Mouse (Mus musculus) CH12.LX (cell line): ENCODE measurements at regions not wholly inside any gene's neighbourhood (a gene's known extent, or its start where the extent isn't known, plus 50 kb on each side); places are given as distances from the start of the nearest gene placed in this dataset.
A peak's percentile ranks its signal among the peaks of the same experiment; 100 is the strongest.

Experiments
- DNase-seq: peaks from one replicate; pipeline ENCODE4 v3.0.0-alpha.2; 2013; ENCODE audit errors: extremely low read depth
- H3K27ac ChIP-seq: 2 replicates; pipeline ENCODE4 v1.5.1; 2012; ENCODE audit warnings: low read depth, mild to moderate bottlenecking, control low read depth, moderate library complexity; ENCODE audit not compliant: insufficient read depth
- H3K27me3 ChIP-seq: replicated peaks from 2 replicates; pipeline ENCODE3; 2012; ENCODE audit warnings: inconsistent platforms
- H3K36me3 ChIP-seq, 2 experiments: replicated peaks in 1 of 2; 2 replicates each; pipeline versions ENCODE3 to v1.6.1; 2012; ENCODE audit warnings: inconsistent platforms in 1 of 2, low read length in 1 of 2, mild to moderate bottlenecking in 1 of 2, mixed read lengths in 1 of 2, moderate library complexity in 1 of 2; ENCODE audit not compliant: control insufficient read depth in 1 of 2, insufficient read depth in 1 of 2
- H3K4me1 ChIP-seq, 2 experiments: 2 replicates each; pipeline ENCODE4 v1.6.1; 2012; ENCODE audit warnings: inconsistent platforms in 1 of 2, moderate library complexity in 1 of 2; ENCODE audit not compliant: insufficient read depth in 2 of 2, control insufficient read depth in 1 of 2
- H3K4me2 ChIP-seq: 2 replicates; pipeline ENCODE4 v1.6.1; 2012; ENCODE audit warnings: low read depth, mild to moderate bottlenecking, control low read depth; ENCODE audit not compliant: poor library complexity, insufficient read depth, severe bottlenecking
- H3K4me3 ChIP-seq, 3 experiments: fragments of 150-350 bp in 1 of 3; sonication (generic) in 1 of 3; replicated peaks in 1 of 3; 2 replicates each; pipeline versions ENCODE3 to v1.5.1; 2011 to 2012; ENCODE audit warnings: low read depth in 2 of 3, low read length in 2 of 3, mild to moderate bottlenecking in 2 of 3, moderate library complexity in 2 of 3, control low read depth in 1 of 3, improper control_type of control experiment in 1 of 3, inconsistent platforms in 1 of 3, mixed read lengths in 1 of 3; ENCODE audit not compliant: poor library complexity in 1 of 3
- H3K79me2 ChIP-seq: replicated peaks from 2 replicates; pipeline ENCODE4 v1.6.1; 2012; ENCODE audit warnings: mild to moderate bottlenecking, moderate library complexity; ENCODE audit not compliant: control insufficient read depth, poor library complexity, insufficient read depth, severe bottlenecking; ENCODE audit errors: extremely low read depth
- H3K9ac ChIP-seq: 2 replicates; pipeline ENCODE4 v1.6.1; 2012; ENCODE audit warnings: low read depth, mild to moderate bottlenecking, control low read depth, moderate library complexity; ENCODE audit not compliant: insufficient read depth
- H3K9me3 ChIP-seq: replicated peaks from 2 replicates; pipeline ENCODE3; 2012; ENCODE audit warnings: low read length, inconsistent platforms, mixed read lengths
- CHD1 ChIP-seq: IDR thresholded peaks from 2 replicates; pipeline ENCODE4 v1.6.1; 2012; ENCODE audit warnings: low read depth, low read length, improper control_type of control experiment, inconsistent platforms
- CTCF ChIP-seq, 2 experiments: IDR thresholded peaks in 1 of 2; conservative IDR thresholded peaks in 1 of 2; 2 replicates each; pipeline ENCODE4 v1.5.1; 2011 to 2012; ENCODE audit warnings: low read depth in 2 of 2, low read length in 2 of 2, improper control_type of control experiment in 1 of 2, inconsistent platforms in 1 of 2, mild to moderate bottlenecking in 1 of 2, moderate library complexity in 1 of 2
- E2F4 ChIP-seq: IDR thresholded peaks from 2 replicates; pipeline ENCODE4 v1.6.1; 2011; ENCODE audit warnings: low read depth, low read length, improper control_type of control experiment; ENCODE audit not compliant: insufficient replicate concordance
- ELF1 ChIP-seq: IDR thresholded peaks from 2 replicates; pipeline ENCODE4 v1.6.1; 2014; ENCODE audit warnings: low read depth, mild to moderate bottlenecking, inconsistent platforms, low read length, improper control_type of control experiment
- EP300 ChIP-seq: IDR thresholded peaks from 2 replicates; pipeline ENCODE4 v1.6.1; 2011; ENCODE audit warnings: low read length, improper control_type of control experiment
- IRF4 ChIP-seq: IDR thresholded peaks from 2 replicates; pipeline ENCODE4 v1.6.1; 2014; ENCODE audit warnings: low read depth, mild to moderate bottlenecking, inconsistent platforms, low read length, improper control_type of control experiment
- KAT2A ChIP-seq: IDR thresholded peaks from 2 replicates; pipeline ENCODE4 v1.6.1; 2012; ENCODE audit warnings: low read length, improper control_type of control experiment, inconsistent platforms; ENCODE audit not compliant: insufficient replicate concordance
- MAX ChIP-seq: IDR thresholded peaks from 2 replicates; pipeline ENCODE4 v1.6.1; 2011; ENCODE audit warnings: low read length, improper control_type of control experiment
- MAZ ChIP-seq: IDR thresholded peaks from 2 replicates; pipeline ENCODE4 v1.6.1; 2012; ENCODE audit warnings: low read depth, mild to moderate bottlenecking, inconsistent platforms, low read length, improper control_type of control experiment, moderate library complexity
- MXI1 ChIP-seq: IDR thresholded peaks from 2 replicates; pipeline ENCODE4 v1.6.1; 2011; ENCODE audit warnings: mild to moderate bottlenecking, low read depth, low read length, improper control_type of control experiment
- NRF1 ChIP-seq: IDR thresholded peaks from 2 replicates; pipeline ENCODE4 v1.6.1; 2014; ENCODE audit warnings: low read depth, mild to moderate bottlenecking, inconsistent platforms, low read length, improper control_type of control experiment, moderate library complexity
- PAX5 ChIP-seq: IDR thresholded peaks from 2 replicates; pipeline ENCODE4 v1.6.1; 2012; ENCODE audit warnings: low read length, inconsistent platforms, mixed read lengths
- POLR2A ChIP-seq: IDR thresholded peaks from 2 replicates; pipeline ENCODE4 v1.6.1; 2011; ENCODE audit warnings: low read depth, mild to moderate bottlenecking, improper control_type of control experiment, low read length
- POLR2AphosphoS2 ChIP-seq: IDR thresholded peaks from 2 replicates; pipeline ENCODE4 v1.6.1; 2011; ENCODE audit warnings: low read depth, low read length, improper control_type of control experiment
- RAD21 ChIP-seq: IDR thresholded peaks from 2 replicates; pipeline ENCODE4 v1.6.1; 2011; ENCODE audit warnings: low read depth, mild to moderate bottlenecking, low read length, improper control_type of control experiment, moderate library complexity
- TBP ChIP-seq: conservative IDR thresholded peaks from 2 replicates; pipeline ENCODE4 v1.6.1; 2011; ENCODE audit warnings: low read depth, low read length, improper control_type of control experiment
- TCF12 ChIP-seq: IDR thresholded peaks from 2 replicates; pipeline ENCODE4 v1.6.1; 2014; ENCODE audit warnings: low read depth, mild to moderate bottlenecking, inconsistent platforms, low read length, improper control_type of control experiment
- USF2 ChIP-seq: conservative IDR thresholded peaks from 2 replicates; pipeline ENCODE4 v1.6.1; 2011; ENCODE audit warnings: low read depth, low read length, improper control_type of control experiment
- ZC3H11A ChIP-seq: IDR thresholded peaks from 2 replicates; pipeline ENCODE4 v1.6.1; 2012; ENCODE audit warnings: low read depth, mild to moderate bottlenecking, inconsistent platforms, low read length, improper control_type of control experiment
- ZKSCAN1 ChIP-seq: IDR thresholded peaks from 2 replicates; pipeline ENCODE4 v1.6.1; 2012; ENCODE audit warnings: low read depth, inconsistent platforms, low read length, improper control_type of control experiment, borderline replicate concordance
- ZMIZ1 ChIP-seq: IDR thresholded peaks from 2 replicates; pipeline ENCODE4 v1.6.1; 2012; ENCODE audit warnings: low read depth, mild to moderate bottlenecking, inconsistent platforms, low read length, improper control_type of control experiment
- ZNF384 ChIP-seq: IDR thresholded peaks from 2 replicates; pipeline ENCODE4 v1.6.1; 2012; ENCODE audit warnings: low read depth, low read length, improper control_type of control experiment, inconsistent platforms
- dilution Hi-C: fragments of 300-500 bp; cut with MboI; formaldehyde crosslinking; loops from 2 replicates; pipeline ENCODE4 v1.14.3; 2020; ENCODE audit warnings: low sequenced_read_pairs; ENCODE audit not compliant: extremely low pct_unique_long_range_greater_than_20kb, extremely low pct_ligation_motif_present
- in situ Hi-C: fragments of 300-500 bp; cut with MboI; formaldehyde crosslinking; loops from 3 replicates; pipeline ENCODE4 v1.14.3; 2019; ENCODE audit warnings: low sequenced_read_pairs, low pct_ligation_motif_present, low pct_unique_long_range_greater_than_20kb, mixed read lengths

DNA sequence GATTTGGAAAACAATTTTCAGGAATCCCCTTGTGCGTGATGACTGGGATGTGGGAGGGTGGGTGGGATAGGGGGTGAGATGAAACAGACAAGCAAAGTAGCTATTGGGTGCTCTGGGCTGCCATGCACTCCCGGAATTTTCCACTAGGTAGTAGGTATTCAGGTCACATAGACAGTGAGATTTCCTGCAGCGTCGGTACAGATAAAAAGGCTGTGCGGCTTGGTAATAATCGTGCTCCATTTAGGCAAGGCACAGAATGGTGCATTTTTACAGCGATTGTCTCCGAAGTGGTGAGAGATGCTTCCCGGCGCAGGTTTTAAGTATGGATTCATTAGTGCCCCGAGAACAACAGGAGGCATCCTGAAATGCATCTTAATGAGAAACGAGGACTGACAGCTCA, 95.1 kb upstream of the Pced1b start:
- DNase-seq, result no peak
- Histone ChIP-seq H3K27ac (no peak overlapping the region), H3K4me2 (no peak overlapping the region), H3K4me3 (no peak overlapping the region), H3K36me3 (no peaks in the 10 kb centered on the region), H3K4me1 (no peaks in the 10 kb centered on the region), H3K9ac (no peak overlapping the region), H3K27me3 (no peaks in the 10 kb centered on the region), H3K9me3 (no peaks in the 10 kb centered on the region)
- dilution Hi-C loops, result no loop called here
- in situ Hi-C loops, result no loop called here
- TF ChIP-seq MAX (no peak), PAX5 (no peak), ZKSCAN1 (no peak), IRF4 (no peak), KAT2A (no peak), E2F4 (no peak), EP300 (no peak), ZMIZ1 (no peak), ZC3H11A (no peak), TCF12 (no peak), MXI1 (no peak), ELF1 (no peak), TBP (no peak), NRF1 (no peak), POLR2A (no peak), ZNF384 (no peak), USF2 (no peak), CHD1 (no peak), POLR2AphosphoS2 (no peak)
- TF ChIP-seq, all 38 proteins: peak for 0
- no peaks in the 10 kb centered on the region for H3K79me2 ChIP-seq

DNA sequence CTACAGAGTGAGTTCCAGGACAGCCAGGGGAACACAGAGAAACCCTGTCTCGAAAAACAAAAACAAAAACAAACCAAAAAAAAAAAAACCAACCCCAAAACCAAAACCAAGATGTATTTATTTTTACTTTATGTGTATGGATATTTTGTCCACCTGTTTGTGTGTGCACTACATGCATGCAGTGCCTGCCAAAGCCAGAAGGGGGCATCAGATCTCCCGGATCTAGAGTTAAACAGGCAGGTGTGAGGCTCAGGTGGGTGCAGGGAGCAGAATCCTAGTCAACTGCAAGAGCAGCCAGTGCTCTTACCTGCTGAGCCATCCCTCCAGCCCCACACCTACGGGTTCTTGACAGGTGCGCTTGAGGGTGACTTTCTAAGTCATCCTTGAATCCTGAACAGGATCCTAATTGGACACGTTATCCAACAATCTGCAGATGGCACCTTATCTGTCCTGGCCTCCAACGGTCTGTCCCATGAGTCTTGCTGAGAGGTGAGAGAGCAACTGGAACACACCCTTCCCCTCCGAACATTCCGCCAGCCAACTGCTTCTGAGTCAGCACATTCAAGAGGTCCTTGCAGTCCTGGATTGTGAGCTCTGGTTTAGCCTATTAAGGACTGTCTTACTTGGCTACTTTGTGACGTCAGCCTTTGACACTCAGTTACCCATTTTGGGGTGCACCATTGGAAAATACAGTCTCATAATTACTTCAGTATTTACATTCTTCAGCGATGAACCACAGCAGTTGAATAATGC, 95.4 kb upstream of the Slc38a4 start:
- dilution Hi-C loops (no loop called here), in situ Hi-C loops (no loop called here)
- DNase-seq, result no peak
- no peaks in the 10 kb centered on the region for H3K36me3 ChIP-seq
- no peak overlapping the region for H3K4me3 ChIP-seq
- H3K9ac ChIP-seq, result no peak overlapping the region
- H3K27me3 ChIP-seq, result no peaks in the 10 kb centered on the region
- no peaks in the 10 kb centered on the region for H3K9me3 ChIP-seq
- TF ChIP-seq IRF4, result no peak
- TF ChIP-seq CTCF (conservative IDR thresholded peaks at IDR 0.05 in 1 of 2, IDR thresholded peaks at IDR 0.05 in 1 of 2; ENCODE audit: low read depth in 2 of 2, low read length in 2 of 2), result peak in 1 of 2 experiments; percentile 26; a peak in 2 of 4 replicates
- TF ChIP-seq RAD21, result no peak; the same call in none of the 2 replicates
- TF ChIP-seq MAZ, result no peak
- H3K79me2 ChIP-seq, result no peaks in the 10 kb centered on the region
- H3K4me1 ChIP-seq, result peaks cover 0 to 4% of the 10 kb centered on the region in 2 experiments; a peak in 1 of 4 replicates
- no peak overlapping the region for H3K27ac ChIP-seq
- no peak overlapping the region for H3K4me2 ChIP-seq
